Mouse (Mus musculus) thymus, postnatal 14 days (tissue): ENCODE measurements around the gene Ibtk.
"Not testable (repeated sequence)": the region's sequence is repeated elsewhere in the genome, so short reads cannot be mapped to it uniquely, and the experiment has no call there.

Experiments used
- DNase-seq: peaks from one replicate; pipeline ENCODE4 v3.0.0; 2021

The Ibtk gene

DNA sequence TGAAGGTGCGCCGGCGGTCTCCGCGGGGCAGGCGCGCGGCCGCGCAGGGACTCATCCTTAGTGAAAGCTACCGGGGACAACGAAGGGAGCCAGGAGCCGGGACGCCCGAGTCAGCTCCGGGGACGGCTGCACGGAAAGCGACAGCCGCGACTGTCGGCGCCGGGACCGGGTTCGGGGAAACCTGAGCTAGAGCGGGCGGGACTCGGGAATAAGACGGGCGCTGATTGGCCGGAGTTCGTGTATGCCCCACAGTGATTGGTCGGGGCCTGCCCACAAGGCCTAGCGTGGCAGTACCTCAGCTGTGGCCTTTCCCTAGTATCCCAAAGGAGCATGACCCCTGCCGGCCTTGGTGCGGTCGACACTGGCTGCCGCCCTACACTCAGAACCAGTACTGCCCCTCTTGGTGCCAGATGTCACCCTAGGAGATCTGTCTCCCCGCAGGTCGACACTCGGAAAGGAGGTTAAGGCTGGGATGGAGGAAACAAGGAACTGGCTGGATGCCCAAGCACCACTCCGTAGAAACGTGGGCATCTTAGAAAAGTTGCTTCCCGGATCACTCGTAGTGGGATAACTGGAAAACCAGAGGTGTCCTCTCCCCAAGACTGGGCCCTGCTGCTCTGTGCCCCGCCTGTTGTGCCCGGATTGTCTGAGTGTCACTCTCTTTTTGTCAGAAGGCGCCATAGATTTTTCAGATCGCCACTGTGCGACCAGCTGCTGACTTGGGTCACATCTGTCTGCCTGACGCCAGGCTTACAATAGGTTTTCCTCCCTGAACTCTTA, at the start of gene Ibtk:
Ibtk (minus strand) TSS at position 193 of the 780 bp plus-strand sequence.
- peak; percentile 96 for DNase-seq

- DNase-seq, result not testable (repeated sequence)
Observed at GRCm38 (mm10) chr9:85791521-85791920, 42.4 kb upstream of the Ibtk start.

DNA sequence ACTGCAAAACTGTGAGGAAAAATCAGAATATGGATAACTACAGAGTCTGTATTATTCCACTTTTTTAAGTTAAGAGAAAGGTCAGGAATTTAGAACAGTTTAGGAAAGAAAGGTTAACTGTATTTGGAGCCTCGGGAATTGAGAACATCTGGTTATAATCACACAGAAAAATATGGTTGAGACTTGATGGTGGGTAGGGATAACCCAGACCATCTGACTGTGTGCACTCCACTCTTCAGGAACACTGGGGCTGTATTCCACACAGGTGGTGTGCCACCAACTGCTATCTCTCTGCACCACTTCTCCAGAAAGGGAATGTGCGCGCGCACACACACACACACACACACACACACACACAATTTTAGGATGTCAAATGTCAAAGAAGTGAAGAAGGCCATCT, 31.1 kb upstream of the Ibtk start:
- no peak for DNase-seq

DNA sequence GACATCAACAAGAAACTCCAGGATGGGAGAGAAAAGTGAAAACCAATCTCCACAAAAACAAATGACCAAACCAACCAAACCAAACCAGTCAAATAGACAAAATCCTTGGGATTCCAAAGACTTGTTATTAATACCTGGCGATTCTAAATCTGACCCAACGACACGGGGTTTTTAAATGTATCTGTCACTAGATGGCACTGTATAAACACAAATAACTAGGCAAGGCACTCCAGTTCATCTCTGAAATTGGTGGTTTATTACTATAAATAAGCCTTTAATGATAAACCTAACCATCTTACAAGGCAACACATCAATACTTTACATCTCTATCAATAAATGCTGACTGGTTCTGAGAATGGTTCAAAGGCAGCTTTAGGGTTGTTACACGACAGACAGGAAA, 30.3 kb upstream of the Ibtk start:
- no peak for DNase-seq

DNA sequence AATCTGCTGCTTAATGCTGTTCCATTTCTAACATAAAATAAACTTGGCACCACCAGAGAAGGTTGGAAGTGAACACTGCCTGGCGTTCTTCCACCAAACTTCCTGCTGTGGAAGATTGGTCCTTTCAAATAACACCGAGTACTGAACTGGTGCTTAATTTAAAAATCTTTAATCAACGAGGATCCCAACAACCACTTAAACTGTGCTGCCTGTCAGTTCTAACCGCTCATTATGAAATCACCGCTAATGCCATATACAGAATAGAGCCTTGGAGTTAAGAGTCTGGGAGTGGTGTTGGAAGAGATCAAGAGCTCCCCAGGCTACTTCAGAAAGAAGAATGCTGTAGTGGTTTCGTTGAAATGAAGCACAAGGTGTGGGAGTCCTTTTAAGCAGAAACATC, 28.4 kb upstream of the Ibtk start:
- no peak for DNase-seq

DNA sequence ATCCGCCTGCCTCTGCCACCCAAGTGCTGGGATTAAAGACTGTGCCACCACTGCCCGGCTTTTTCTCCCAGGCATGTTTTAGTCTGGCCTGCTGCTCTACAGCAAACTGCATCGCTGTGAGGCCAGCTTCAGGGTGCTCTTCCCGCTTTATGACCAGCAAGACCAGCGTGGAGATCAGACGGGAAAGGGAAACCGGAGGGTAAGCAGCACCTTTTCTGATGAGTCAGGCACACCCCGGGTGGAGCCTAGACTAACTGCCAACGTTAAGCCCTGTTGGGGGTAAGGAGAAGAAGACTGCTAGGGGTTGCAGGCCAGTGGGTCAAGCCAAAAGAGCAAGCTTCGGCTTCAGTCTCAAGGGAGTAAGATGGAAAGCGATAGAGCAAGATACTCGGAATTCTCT, 23.1 kb upstream of the Ibtk start:
- no peak for DNase-seq

- no peak for DNase-seq
Observed at GRCm38 (mm10) chr9:85771454-85771853, 22.3 kb upstream of the Ibtk start.

- DNase-seq, result no peak
Observed at GRCm38 (mm10) chr9:85770369-85770768, 21.2 kb upstream of the Ibtk start.

- no peak for DNase-seq
Observed at GRCm38 (mm10) chr9:85769057-85769789, 20.1 kb upstream of the Ibtk start.

GRCm38 (mm10) chr9:85767255-85767654, 18.1 kb upstream of the Ibtk start:
- no peak for DNase-seq

DNA sequence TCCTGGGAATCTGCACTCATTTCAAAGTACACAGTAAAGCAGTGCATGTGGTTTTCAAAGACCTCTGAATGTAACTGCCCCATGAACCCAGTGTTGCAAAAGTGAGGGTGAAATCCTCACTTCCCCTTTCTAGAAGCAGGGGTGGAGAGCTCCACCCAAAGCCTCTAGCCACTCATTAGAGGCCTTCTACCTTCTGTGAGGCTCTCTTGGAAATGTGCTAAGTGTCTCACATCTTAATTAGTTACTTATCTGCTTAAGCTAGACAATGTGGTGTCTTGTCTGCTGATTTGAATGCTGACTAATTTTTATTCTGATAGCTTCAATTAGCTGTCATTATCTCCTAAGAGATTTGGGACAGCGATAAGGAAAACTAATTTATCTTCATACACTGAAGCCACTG, 13.3 kb upstream of the Ibtk start:
- DNase-seq, result no peak

- DNase-seq, result no peak
Observed at GRCm38 (mm10) chr9:85750797-85751196, 1.7 kb upstream of the Ibtk start.

DNA sequence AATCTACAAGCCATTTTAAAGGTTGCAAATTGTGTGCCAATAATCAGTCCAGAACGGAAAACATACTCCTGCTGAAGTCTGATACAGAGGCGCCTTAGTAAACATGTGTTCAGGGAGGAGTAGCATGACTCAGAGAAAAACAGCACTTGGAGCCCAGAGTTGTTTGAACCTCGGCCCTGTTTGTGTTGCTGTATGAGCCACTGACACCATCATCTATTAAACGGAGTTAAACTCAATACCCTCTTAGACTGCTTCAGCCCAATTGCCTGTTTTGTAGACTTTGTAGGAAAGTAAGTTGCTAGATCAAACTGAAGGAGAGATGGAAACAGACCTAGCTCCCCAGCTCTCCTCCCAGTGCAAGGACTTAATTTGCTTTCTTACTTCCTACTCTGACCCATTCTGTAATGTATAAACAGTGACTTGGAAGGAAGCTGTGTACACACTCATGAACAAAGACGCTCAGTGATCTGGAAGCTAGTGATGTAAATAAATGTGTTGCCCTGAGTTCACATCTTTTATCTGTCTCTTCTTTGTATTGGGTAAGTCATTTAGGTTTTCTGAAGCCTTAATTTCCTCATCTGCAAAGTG, 882 bp upstream of the Ibtk start:
- DNase-seq, result no peak

DNA sequence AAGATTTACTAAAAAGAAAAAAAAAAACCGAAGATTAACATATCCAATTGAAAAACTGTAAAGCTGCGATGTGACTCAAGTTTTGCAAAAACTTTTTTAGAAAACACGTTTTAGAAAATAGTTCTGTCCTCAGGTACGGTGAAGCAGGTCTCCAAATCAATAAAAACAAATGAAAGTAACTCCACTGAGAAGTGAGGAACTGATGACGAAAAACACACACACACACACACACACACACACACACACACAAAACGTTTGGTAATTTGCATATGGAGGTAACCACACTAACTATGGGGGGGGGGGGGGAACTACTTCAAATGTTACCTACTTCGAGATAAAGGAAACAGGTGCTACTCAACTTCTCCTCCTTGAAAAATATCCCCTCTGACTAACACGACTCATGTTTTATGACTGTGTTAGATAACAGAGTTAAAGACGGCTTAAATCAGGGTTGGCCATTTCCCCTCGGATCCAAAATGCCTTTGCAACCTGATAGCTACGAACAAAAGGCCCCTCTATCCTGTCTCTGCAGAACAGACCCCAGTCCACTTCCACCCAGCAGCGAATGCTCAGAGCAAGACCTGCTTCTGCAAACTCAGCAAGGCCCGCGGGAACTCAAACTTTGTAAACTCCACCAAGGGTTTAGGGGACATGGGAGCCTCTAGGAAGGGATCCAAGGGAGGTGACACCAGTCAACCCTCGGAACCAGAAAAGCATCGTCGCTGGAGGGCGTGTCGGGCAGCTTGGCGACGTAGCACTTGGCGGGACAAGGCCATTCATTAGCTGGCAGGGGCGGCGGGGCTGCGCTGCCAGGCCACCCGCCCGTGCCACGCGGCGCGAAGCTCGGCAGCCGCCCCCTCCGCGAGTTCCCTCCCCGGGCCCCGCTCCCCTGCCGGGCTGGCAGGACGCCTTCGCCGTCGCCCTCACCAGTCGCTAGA, 661 bp downstream of the Ibtk start:
- DNase-seq, result peak; percentile 76

DNA sequence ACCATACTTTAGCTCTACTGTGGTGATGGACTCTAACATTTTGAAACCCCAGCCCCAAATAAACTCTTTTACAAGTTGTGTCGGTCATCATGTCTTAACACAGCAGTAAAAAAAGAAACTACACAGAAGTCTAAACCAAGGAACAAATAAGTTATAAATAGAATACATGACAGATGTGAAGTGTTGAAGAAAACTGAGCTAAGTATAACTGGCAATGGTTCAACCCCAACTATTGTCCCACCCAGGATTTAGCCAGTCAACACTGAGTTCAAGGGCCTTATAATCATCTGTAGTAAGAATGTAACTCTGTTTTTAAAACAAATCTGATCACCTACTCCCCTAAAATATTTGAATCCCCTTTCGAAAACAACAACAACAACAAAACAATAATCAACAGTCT, 3.6 kb downstream of the Ibtk start:
- DNase-seq, result no peak

DNA sequence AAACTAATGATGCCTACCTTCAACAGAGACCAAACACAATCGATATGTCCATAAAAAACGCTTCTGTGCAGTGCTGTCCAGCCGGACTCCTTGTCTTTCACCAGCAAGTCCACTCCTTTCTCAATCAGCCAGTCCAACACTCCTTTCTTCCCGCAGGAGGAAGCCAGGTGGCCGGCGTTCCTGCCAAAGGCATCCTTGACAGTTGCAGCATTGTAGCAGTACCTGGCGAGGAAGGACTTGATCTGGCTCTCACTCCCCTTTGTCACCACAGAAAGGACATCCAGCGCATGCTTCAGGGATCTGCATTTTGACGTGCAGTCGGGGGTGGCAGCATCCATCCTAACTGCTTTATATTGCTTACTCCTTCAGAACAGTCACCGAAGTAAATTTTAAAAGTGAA, 5.8 kb downstream of the Ibtk start:
- DNase-seq, result no peak

DNA sequence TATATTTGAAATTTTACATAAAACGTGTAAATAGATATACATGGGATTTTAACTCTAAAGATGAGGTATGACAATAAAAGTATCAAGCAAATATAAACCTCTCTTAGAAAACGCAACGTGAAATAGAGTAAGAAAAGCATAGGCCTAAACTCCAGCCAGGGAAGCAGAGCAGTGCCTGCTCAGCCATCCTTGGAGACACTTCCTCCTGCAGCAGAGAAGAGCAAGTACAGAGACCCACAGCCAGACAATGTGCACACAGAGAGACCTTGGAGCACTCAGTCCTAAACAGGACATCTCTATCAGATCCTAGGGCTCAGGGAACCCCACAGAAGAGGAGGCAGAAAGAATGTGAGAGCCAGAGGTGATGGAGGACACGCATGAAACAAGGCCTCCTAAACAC, 7.0 kb downstream of the Ibtk start:
- DNase-seq, result no peak

DNA sequence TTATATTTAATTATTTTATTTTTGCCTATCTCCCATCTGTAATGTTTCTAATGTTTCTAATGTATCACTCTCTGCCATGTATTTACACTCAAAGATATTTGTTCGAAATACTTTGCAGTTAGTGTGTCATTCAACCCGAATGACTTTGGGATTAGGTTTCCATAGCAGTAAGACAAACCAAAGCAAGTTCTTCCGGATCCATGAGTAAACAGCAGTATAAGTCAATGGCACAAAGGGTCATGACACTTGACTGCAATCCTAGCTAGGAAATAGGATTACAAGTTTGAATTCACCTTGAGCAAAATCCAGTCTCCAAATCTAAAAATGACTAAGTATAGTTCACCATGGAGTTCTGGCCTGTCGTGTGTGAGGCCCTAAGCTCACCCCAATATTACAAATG, 9.9 kb downstream of the Ibtk start:
- no peak for DNase-seq

- DNase-seq, result no peak
Observed at GRCm38 (mm10) chr9:85734821-85735220, 14.3 kb downstream of the Ibtk start.

GRCm38 (mm10) chr9:85724078-85724477, 25.1 kb downstream of the Ibtk start:
- no peak for DNase-seq

DNA sequence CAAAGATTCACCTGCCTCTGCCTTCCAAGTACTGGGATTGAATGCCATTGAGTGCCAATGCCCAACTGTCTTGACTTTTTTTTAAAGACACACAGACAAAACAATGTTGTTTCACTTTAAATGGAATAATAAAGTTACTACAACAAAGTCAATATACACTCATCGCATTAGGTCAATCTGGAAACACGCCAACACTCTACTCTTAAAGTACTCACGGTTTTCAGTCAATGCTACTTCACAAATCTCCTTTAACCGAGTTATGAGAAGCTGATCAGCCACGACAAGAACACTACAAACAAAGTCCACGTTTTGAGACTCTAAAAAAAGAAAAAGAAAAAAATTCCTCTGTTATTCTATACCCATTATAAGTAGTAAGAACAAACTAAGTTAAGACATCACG, 31.8 kb downstream of the Ibtk start:
- DNase-seq, result no peak

DNA sequence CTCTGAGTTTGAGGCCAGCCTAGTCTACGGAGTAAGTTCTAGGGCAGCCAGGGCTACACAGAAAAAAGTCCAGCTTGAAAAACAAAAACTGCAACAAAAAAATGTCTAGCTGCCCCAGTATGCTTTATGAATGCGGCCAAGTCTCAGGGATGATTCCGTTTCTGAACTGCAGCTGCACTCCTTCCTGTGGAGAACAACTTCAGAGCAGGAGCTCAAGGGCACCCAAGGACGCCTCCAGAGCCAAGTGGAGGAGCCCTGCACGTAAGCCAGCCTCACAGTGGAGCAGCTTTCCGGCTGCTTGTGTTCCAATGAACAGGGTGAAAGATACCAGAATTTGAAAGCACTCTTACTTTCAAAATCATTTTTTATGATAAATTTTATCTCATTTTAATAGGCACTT, 41.8 kb downstream of the Ibtk start:
- no peak for DNase-seq

GRCm38 (mm10) chr9:85701981-85702380, 47.2 kb downstream of the Ibtk start:
- DNase-seq, result no peak
